Mouse (Mus musculus) limb, embryonic 15.5 days (tissue): ENCODE measurements around the gene Fry. TPM values are rescaled to one million over a fixed set of nuclear protein-coding genes. Genes with fewer than 3 reads are reported as not detected.
A peak's percentile ranks its signal among the peaks of the same experiment; 100 is the strongest.

ENCODE experiments used
- ATAC-seq: fragments of 200-750 bp; cut with Nextera tagmentation; 2 replicates; pipeline ENCODE4 v1.8.0; 2017; ENCODE audit warnings: low read depth, moderate TSS enrichment; ENCODE audit not compliant: insufficient number of reproducible peaks, low FRiP score, low TSS enrichment
- H3K27ac ChIP-seq: fragments of 300-500 bp; sonication (generic); 2 replicates; pipeline ENCODE4 v1.5.1; 2015; ENCODE audit warnings: moderate library complexity, mild to moderate bottlenecking, inconsistent platforms
- H3K27me3 ChIP-seq: fragments of 300-500 bp; sonication (generic); 2 replicates; pipeline ENCODE4 v1.6.1; 2015; ENCODE audit warnings: inconsistent platforms
- H3K36me3 ChIP-seq: fragments of 300-500 bp; sonication (generic); 2 replicates; pipeline ENCODE4 v1.6.1; 2015; ENCODE audit warnings: inconsistent platforms
- H3K4me1 ChIP-seq: fragments of 300-500 bp; sonication (generic); 2 replicates; pipeline ENCODE4 v1.6.1; 2015; ENCODE audit warnings: inconsistent platforms
- H3K4me2 ChIP-seq: fragments of 300-500 bp; sonication (generic); 2 replicates; pipeline ENCODE4 v1.6.1; 2015; ENCODE audit warnings: mild to moderate bottlenecking, inconsistent platforms
- H3K4me3 ChIP-seq: fragments of 300-500 bp; sonication (generic); 2 replicates; pipeline ENCODE4 v1.5.1; 2015; ENCODE audit warnings: mild to moderate bottlenecking, inconsistent platforms
- H3K9ac ChIP-seq: fragments of 300-500 bp; sonication (generic); 2 replicates; pipeline ENCODE4 v1.6.1; 2015; ENCODE audit warnings: inconsistent platforms
- H3K9me3 ChIP-seq: fragments of 300-500 bp; sonication (generic); 2 replicates; pipeline ENCODE4 v1.6.1; 2016; ENCODE audit warnings: inconsistent platforms
- WGBS: fragments of 180-500 bp; shearing (Covaris S2); methylation state at CpG from one replicate; pipeline ENCODE4 v1.1.7; 2015; 5-methylcytosine and 5-hydroxymethylcytosine counted together
- polyA plus RNA-seq: library from polyadenylated mRNA; unstranded; fragments of >200 nt; fragmentation: Nextera tagmentation; extraction: Ambion mirVana; gene quantifications from 2 replicates; pipeline ENCODE4 v1.2.1, GENCODE M21; 2015

The Fry gene
- 9.5 and 10.6 TPM in 2 replicates for polyA plus RNA-seq

GRCm38 (mm10) chr5:150118455-150119241, at the start of gene Fry:
TSS of gene Fry (plus strand) at chr5:150118645.
- Histone ChIP-seq H3K4me2 (peak within 1 kb of the TSS; percentile 91), H3K9me3 (no peaks in the 10 kb centered on the region), H3K36me3 (no peaks in the 10 kb centered on the region), H3K4me1 (peaks cover 16% of the 10 kb centered on the region), H3K27ac (no peak within 1 kb of the TSS), H3K27me3 (no peaks in the 10 kb centered on the region), H3K4me3 (peak within 1 kb of the TSS; percentile 72), H3K9ac (no peak within 1 kb of the TSS)
- ATAC-seq = peak; percentile 92
- under 1% methylated on average over 64 of the region's 68 CpGs for WGBS

- no peak overlapping the region for H3K4me3 ChIP-seq
- H3K27ac ChIP-seq = no peak overlapping the region
- ATAC-seq = no peak
- no peak overlapping the region for H3K9ac ChIP-seq
- H3K36me3 ChIP-seq = no peaks in the 10 kb centered on the region
- WGBS = 14% methylated on average over 10 of the region's 10 CpGs
- H3K27me3 ChIP-seq = no peaks in the 10 kb centered on the region
- H3K4me2 ChIP-seq = peak overlapping the region; percentile 14; the same call in 1 of the 2 replicates
- H3K9me3 ChIP-seq = no peaks in the 10 kb centered on the region
- H3K4me1 ChIP-seq = no peaks in the 10 kb centered on the region
These were observed 48.4 kb upstream of the Fry start for GRCm38 (mm10) chr5:150070086-150070485.

GRCm38 (mm10) chr5:150071738-150072137, 46.7 kb upstream of the Fry start:
- ATAC-seq = no peak
- Histone ChIP-seq H3K9ac (no peak overlapping the region), H3K27me3 (no peaks in the 10 kb centered on the region), H3K27ac (no peak overlapping the region), H3K9me3 (no peaks in the 10 kb centered on the region), H3K4me1 (no peaks in the 10 kb centered on the region), H3K4me3 (no peak overlapping the region), H3K36me3 (no peaks in the 10 kb centered on the region), H3K4me2 (no peak overlapping the region)

GRCm38 (mm10) chr5:150079866-150080797, 38.3 kb upstream of the Fry start:
- Histone ChIP-seq H3K27me3 (no peaks in the 10 kb centered on the region), H3K9me3 (no peaks in the 10 kb centered on the region), H3K9ac (no peak overlapping the region), H3K4me2 (no peak overlapping the region), H3K27ac (no peak overlapping the region), H3K4me3 (no peak overlapping the region), H3K36me3 (no peaks in the 10 kb centered on the region), H3K4me1 (no peaks in the 10 kb centered on the region)
- WGBS = 30% methylated on average over 12 of the region's 12 CpGs
- no peak; the same call in 1 of the 2 replicates for ATAC-seq

- Histone ChIP-seq H3K4me1 (no peaks in the 10 kb centered on the region), H3K4me2 (no peak overlapping the region), H3K27me3 (no peaks in the 10 kb centered on the region), H3K9ac (no peak overlapping the region), H3K4me3 (no peak overlapping the region), H3K9me3 (no peaks in the 10 kb centered on the region), H3K27ac (no peak overlapping the region), H3K36me3 (no peaks in the 10 kb centered on the region)
- no peak for ATAC-seq
- WGBS = 84% methylated on average over 14 of the region's 14 CpGs
These were observed 35.7 kb upstream of the Fry start for GRCm38 (mm10) chr5:150082696-150083095.

GRCm38 (mm10) chr5:150083190-150083589, 35.3 kb upstream of the Fry start:
- no peak overlapping the region for H3K4me2 ChIP-seq
- H3K9ac ChIP-seq = no peak overlapping the region
- no peak overlapping the region for H3K27ac ChIP-seq
- 68% methylated on average over 5 of the region's 5 CpGs for WGBS
- no peaks in the 10 kb centered on the region for H3K4me1 ChIP-seq
- H3K36me3 ChIP-seq = no peaks in the 10 kb centered on the region
- ATAC-seq = no peak
- no peak overlapping the region for H3K4me3 ChIP-seq
- H3K27me3 ChIP-seq = no peaks in the 10 kb centered on the region
- H3K9me3 ChIP-seq = no peaks in the 10 kb centered on the region

GRCm38 (mm10) chr5:150097620-150098019, 20.8 kb upstream of the Fry start:
- Histone ChIP-seq H3K27ac (no peak overlapping the region), H3K27me3 (no peaks in the 10 kb centered on the region; the same call in 1 of the 2 replicates), H3K9ac (no peak overlapping the region), H3K4me2 (no peak overlapping the region), H3K9me3 (no peaks in the 10 kb centered on the region), H3K4me3 (no peak overlapping the region), H3K4me1 (no peaks in the 10 kb centered on the region), H3K36me3 (no peaks in the 10 kb centered on the region)
- ATAC-seq = no peak
- WGBS = 4% methylated on average over 6 of the region's 6 CpGs

- H3K4me2 ChIP-seq = no peak overlapping the region
- H3K27ac ChIP-seq = no peak overlapping the region
- H3K36me3 ChIP-seq = no peaks in the 10 kb centered on the region
- H3K4me3 ChIP-seq = no peak overlapping the region
- WGBS = 92% methylated on average over 12 of the region's 12 CpGs
- no peak overlapping the region for H3K9ac ChIP-seq
- no peak for ATAC-seq
- H3K4me1 ChIP-seq = no peaks in the 10 kb centered on the region
- no peaks in the 10 kb centered on the region for H3K9me3 ChIP-seq
- no peaks in the 10 kb centered on the region; the same call in 1 of the 2 replicates for H3K27me3 ChIP-seq
These were observed 19.7 kb upstream of the Fry start for GRCm38 (mm10) chr5:150098754-150099153.

GRCm38 (mm10) chr5:150101789-150102188, 16.7 kb upstream of the Fry start:
- Histone ChIP-seq H3K4me3 (no peak overlapping the region), H3K9ac (no peak overlapping the region), H3K4me1 (no peaks in the 10 kb centered on the region), H3K4me2 (no peak overlapping the region), H3K36me3 (no peaks in the 10 kb centered on the region), H3K27ac (no peak overlapping the region), H3K27me3 (no peaks in the 10 kb centered on the region; the same call in 1 of the 2 replicates), H3K9me3 (no peaks in the 10 kb centered on the region)
- 85% methylated on average over 11 of the region's 11 CpGs for WGBS
- ATAC-seq = no peak

GRCm38 (mm10) chr5:150106358-150106757, 12.1 kb upstream of the Fry start:
- Histone ChIP-seq H3K4me3 (no peak overlapping the region), H3K4me1 (no peaks in the 10 kb centered on the region), H3K9ac (no peak overlapping the region), H3K27me3 (no peaks in the 10 kb centered on the region), H3K27ac (no peak overlapping the region), H3K9me3 (no peaks in the 10 kb centered on the region), H3K36me3 (no peaks in the 10 kb centered on the region), H3K4me2 (no peak overlapping the region)
- whole genome bisulfite sequencing = 91% methylated on average over 7 of the region's 7 CpGs
- ATAC-seq = no peak

GRCm38 (mm10) chr5:150111236-150111635, 7.2 kb upstream of the Fry start:
- Histone ChIP-seq H3K27me3 (no peaks in the 10 kb centered on the region), H3K9me3 (no peaks in the 10 kb centered on the region), H3K4me2 (no peak overlapping the region), H3K4me3 (no peak overlapping the region), H3K27ac (no peak overlapping the region), H3K4me1 (peaks cover 11% of the 10 kb centered on the region), H3K9ac (no peak overlapping the region), H3K36me3 (no peaks in the 10 kb centered on the region)
- 46% methylated on average over 8 of the region's 8 CpGs for WGBS
- ATAC-seq = no peak

- no peak overlapping the region for H3K4me2 ChIP-seq
- no peak for ATAC-seq
- WGBS = 72% methylated on average over 7 of the region's 7 CpGs
These were observed 4.4 kb upstream of the Fry start for GRCm38 (mm10) chr5:150114007-150114406.

More at GRCm38 (mm10) chr5:150114007-150114406, 4.4 kb upstream of the Fry start:
- Histone ChIP-seq H3K4me1 (peaks cover 13% of the 10 kb centered on the region), H3K9me3 (no peaks in the 10 kb centered on the region), H3K4me3 (no peak overlapping the region), H3K36me3 (no peaks in the 10 kb centered on the region), H3K9ac (no peak overlapping the region), H3K27ac (no peak overlapping the region), H3K27me3 (no peaks in the 10 kb centered on the region)
